Mouse (Mus musculus): ENCODE data around the gene Osgin1.

- TF ChIP-seq REST (IDR thresholded peaks at IDR 0.05; ENCODE audit: insufficient read depth, insufficient read length): no peak
- no peak for TF ChIP-seq USF1 (IDR thresholded peaks at IDR 0.05; ENCODE audit: low read depth)
- TF ChIP-seq SRF (IDR thresholded peaks at IDR 0.05; ENCODE audit: control insufficient read depth, insufficient read length, low read depth): no peak
- TF ChIP-seq POLR2A (IDR thresholded peaks at IDR 0.05; ENCODE audit: insufficient read length, low read depth): no peak
- no peak for TF ChIP-seq TCF3 (IDR thresholded peaks at IDR 0.05; ENCODE audit: insufficient read length, low read depth)
- TF ChIP-seq POLR2AphosphoS2 (IDR thresholded peaks at IDR 0.05; ENCODE audit: insufficient read length, low read depth): no peak
These were observed 15.7 kb downstream of the Osgin1 start for GRCm38 (mm10) chr8:119449627-119450026.
